Mouse (Mus musculus) cerebellum, adult 18-20 months (tissue): ENCODE measurements around the gene Ubac2.
A peak's percentile ranks its signal among the peaks of the same experiment; 100 is the strongest.
"Not testable (repeated sequence)": the region's sequence is repeated elsewhere in the genome, so short reads cannot be mapped to it uniquely, and the experiment has no call there.

Experiments
- DNase-seq, 2 experiments: peaks; one replicate each; pipeline ENCODE4 v3.0.0; 2021

Ubac2 gene

GRCm38 (mm10) chr14:121878176-121878858, at the start of gene Ubac2:
Gene Ubac2, plus strand, starts transcription at chr14:121878620.
- peak; percentile 97 to 100 for DNase-seq

- DNase-seq, result no peak
Measured at GRCm38 (mm10) chr14:121829816-121830442, 48.5 kb upstream of the Ubac2 start.

GRCm38 (mm10) chr14:121833001-121833520, 45.4 kb upstream of the Ubac2 start:
- peak; percentile 68 to 74 for DNase-seq

GRCm38 (mm10) chr14:121838161-121838560, 40.3 kb upstream of the Ubac2 start:
- DNase-seq, result no peak

- DNase-seq, result no peak
Measured at GRCm38 (mm10) chr14:121840217-121840616, 38.2 kb upstream of the Ubac2 start.

- no peak for DNase-seq
Measured at GRCm38 (mm10) chr14:121844486-121844885, 33.9 kb upstream of the Ubac2 start.

- DNase-seq, result no peak
Measured at GRCm38 (mm10) chr14:121851231-121851630, 27.2 kb upstream of the Ubac2 start.

GRCm38 (mm10) chr14:121852531-121852930, 25.9 kb upstream of the Ubac2 start:
- DNase-seq, result no peak

- DNase-seq, result peak; percentile 78 to 80
Measured at GRCm38 (mm10) chr14:121865162-121865561, 13.3 kb upstream of the Ubac2 start.

- DNase-seq, result no peak
Measured at GRCm38 (mm10) chr14:121866574-121866973, 11.8 kb upstream of the Ubac2 start.

- DNase-seq, result no peak
Measured at GRCm38 (mm10) chr14:121869111-121869510, 9.3 kb upstream of the Ubac2 start.

GRCm38 (mm10) chr14:121872760-121873159, 5.7 kb upstream of the Ubac2 start:
- DNase-seq, result no peak

GRCm38 (mm10) chr14:121873172-121873571, 5.2 kb upstream of the Ubac2 start:
- DNase-seq, result no peak

- no peak for DNase-seq
Measured at GRCm38 (mm10) chr14:121873646-121874045, 4.8 kb upstream of the Ubac2 start.

- not testable (repeated sequence) for DNase-seq
Measured at GRCm38 (mm10) chr14:121876190-121876589, 2.2 kb upstream of the Ubac2 start.

- DNase-seq, result no peak
Measured at GRCm38 (mm10) chr14:121876860-121877259, 1.6 kb upstream of the Ubac2 start.

- DNase-seq, result no peak
Measured at GRCm38 (mm10) chr14:121877640-121878039, 780 bp upstream of the Ubac2 start.

GRCm38 (mm10) chr14:121878859-121879206, 413 bp downstream of the Ubac2 start:
- DNase-seq, result no peak

- peak in 1 of 2 experiments; percentile 12 for DNase-seq
Measured at GRCm38 (mm10) chr14:121879266-121879840, 933 bp downstream of the Ubac2 start.

- no peak for DNase-seq
Measured at GRCm38 (mm10) chr14:121881211-121881610, 2.8 kb downstream of the Ubac2 start.

- DNase-seq, result no peak
Measured at GRCm38 (mm10) chr14:121884150-121884797, 5.9 kb downstream of the Ubac2 start.

- DNase-seq, result no peak
Measured at GRCm38 (mm10) chr14:121893747-121894146, 15.3 kb downstream of the Ubac2 start.

GRCm38 (mm10) chr14:121894511-121895135, 16.2 kb downstream of the Ubac2 start:
- DNase-seq, result no peak
